Mouse (Mus musculus) ES-E14 (cell line): ENCODE measurements around the gene Ranbp3l. TPM values are rescaled to one million over a fixed set of nuclear protein-coding genes. Genes with fewer than 3 reads are reported as not detected.
A peak's percentile ranks its signal among the peaks of the same experiment; 100 is the strongest.

Experiments used
- DNase-seq: peaks from one replicate; pipeline ENCODE4 v3.0.0-alpha.2; 2013; ENCODE audit warnings: low read depth, low spot score
- H3K27ac ChIP-seq: 2 replicates; pipeline ENCODE4 v1.5.1; 2012; ENCODE audit warnings: low read depth, mild to moderate bottlenecking, low read length, moderate library complexity, mixed read lengths; ENCODE audit not compliant: poor library complexity, insufficient read depth, severe bottlenecking
- H3K36me3 ChIP-seq: 2 replicates; pipeline ENCODE4 v1.6.1; 2012; ENCODE audit warnings: mild to moderate bottlenecking, low read length, moderate library complexity, mixed read lengths; ENCODE audit not compliant: control insufficient read depth, poor library complexity, insufficient read depth, severe bottlenecking
- H3K4me1 ChIP-seq, 2 experiments: fragments of 150-350 bp in 1 of 2; sonication (generic) in 1 of 2; 2 replicates each; pipeline ENCODE4 v1.6.1; 2012; ENCODE audit warnings: low read length in 2 of 2, mild to moderate bottlenecking in 1 of 2, mixed read lengths in 1 of 2; ENCODE audit not compliant: control insufficient read depth in 2 of 2, insufficient read depth in 2 of 2, poor library complexity in 1 of 2
- H3K4me3 ChIP-seq, 2 experiments: fragments of 150-350 bp in 1 of 2; sonication (generic) in 1 of 2; 2 replicates each; pipeline ENCODE4 v1.5.1; 2012; ENCODE audit warnings: low read length in 2 of 2, low read depth in 1 of 2, mild to moderate bottlenecking in 1 of 2, mixed read lengths in 1 of 2; ENCODE audit not compliant: insufficient read depth in 1 of 2, poor library complexity in 1 of 2, severe bottlenecking in 1 of 2
- H3K9ac ChIP-seq: 2 replicates; pipeline ENCODE4 v1.6.1; 2012; ENCODE audit warnings: low read depth, mild to moderate bottlenecking, low read length, mixed read lengths; ENCODE audit not compliant: poor library complexity, insufficient read depth, severe bottlenecking
- H3K9me3 ChIP-seq: fragments of 150-350 bp; sonication (generic); 2 replicates; pipeline ENCODE4 v1.6.1; 2012; ENCODE audit warnings: low read depth, mild to moderate bottlenecking, low read length; ENCODE audit not compliant: control insufficient read depth, insufficient read depth
- CHD2 ChIP-seq: IDR thresholded peaks from 2 replicates; pipeline ENCODE4 v1.6.1; 2014; ENCODE audit warnings: mild to moderate bottlenecking, low read depth, low read length, inconsistent platforms
- HCFC1 ChIP-seq: IDR thresholded peaks from 2 replicates; pipeline ENCODE4 v1.6.1; 2012; ENCODE audit warnings: low read length, inconsistent platforms, borderline replicate concordance; ENCODE audit not compliant: insufficient read depth
- MAFK ChIP-seq: IDR thresholded peaks from 2 replicates; pipeline ENCODE4 v1.6.1; 2014; ENCODE audit warnings: mild to moderate bottlenecking, low read depth, low read length, inconsistent platforms; ENCODE audit not compliant: insufficient read depth
- ZC3H11A ChIP-seq: IDR thresholded peaks from 2 replicates; pipeline ENCODE4 v1.6.1; 2012; ENCODE audit warnings: low read depth, mild to moderate bottlenecking, inconsistent platforms, low read length, borderline replicate concordance
- ZNF384 ChIP-seq: IDR thresholded peaks from 2 replicates; pipeline ENCODE4 v1.6.1; 2012; ENCODE audit warnings: low read depth, low read length, inconsistent platforms
- in situ Hi-C, 2 experiments: fragments of 600-800 bp; cut with MboI; formaldehyde crosslinking; loops; one replicate each; pipeline ENCODE4 v1.15.1; 2025; ENCODE audit warnings: low sequenced_read_pairs in 2 of 2, inconsistent platforms in 1 of 2; ENCODE audit not compliant: unreplicated experiment in 2 of 2
- total RNA-seq: library from RNA; depleted of rRNA; stranded (reverse); fragments of 300-350 nt; gene quantifications from 2 replicates; pipeline ENCODE4 v1.2.3, GENCODE M21; 2012

Gene Ranbp3l
- total RNA-seq, 1 experiment: 0.09 TPM

DNA sequence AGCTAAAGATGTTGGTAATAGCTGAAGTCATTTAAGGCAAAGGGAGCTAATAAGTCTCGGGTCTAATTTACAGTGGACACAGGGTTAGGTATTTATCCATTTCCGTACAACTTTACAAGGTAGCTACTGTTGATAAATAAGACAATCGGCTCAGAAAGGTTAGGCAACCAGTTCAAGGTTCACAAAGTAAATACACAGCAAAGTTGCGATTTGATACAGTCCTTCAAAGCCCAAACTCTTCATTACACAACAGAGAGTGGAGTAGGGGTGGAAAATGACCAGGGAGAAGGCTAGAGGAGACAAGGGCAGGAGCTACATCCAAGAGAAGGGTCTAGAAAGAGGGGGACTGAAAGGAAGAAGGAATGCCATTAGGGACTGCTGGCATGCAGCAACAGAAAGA, 101.1 kb downstream of the Ranbp3l start:
- Histone ChIP-seq H3K9ac (no peak overlapping the region), H3K27ac (no peak overlapping the region), H3K36me3 (no peaks in the 10 kb centered on the region), H3K4me3 (no peak overlapping the region), H3K4me1 (peaks cover 2 to 4% of the 10 kb centered on the region in 2 experiments), H3K9me3 (no peaks in the 10 kb centered on the region)
- TF ChIP-seq CHD2 (no peak), HCFC1 (no peak), ZNF384 (no peak), ZC3H11A (no peak), MAFK (no peak)
- in situ Hi-C loops: no loop called here
- no peak for DNase-seq

DNA sequence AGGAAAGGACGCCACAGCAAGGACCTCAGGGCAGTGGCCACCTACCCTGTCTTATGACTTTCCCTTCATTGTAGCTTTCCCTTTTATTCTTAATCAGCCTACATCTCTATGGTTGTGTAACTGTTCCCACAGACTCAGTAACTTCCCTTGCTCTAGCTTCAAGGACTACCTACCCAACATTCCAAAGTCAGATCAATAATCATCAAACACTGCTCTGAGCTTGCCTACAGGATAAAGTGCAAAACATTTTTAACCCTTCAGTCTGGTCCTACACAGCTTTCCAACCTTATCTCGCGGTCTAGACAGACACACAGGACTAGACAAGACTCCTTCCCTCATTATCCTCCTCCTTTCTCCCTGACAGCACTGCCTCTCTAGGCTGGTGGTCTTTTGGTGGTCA, 102.6 kb downstream of the Ranbp3l start:
- DNase-seq: no peak
- peak overlapping the region; percentile 94 for H3K27ac ChIP-seq
- no peaks in the 10 kb centered on the region for H3K9me3 ChIP-seq
- in situ Hi-C loops: no loop called here
- H3K4me1 ChIP-seq: peaks cover 2 to 6% of the 10 kb centered on the region in 2 experiments
- no peak for TF ChIP-seq HCFC1
- no peak for TF ChIP-seq CHD2
- no peak for TF ChIP-seq ZNF384
- TF ChIP-seq MAFK: no peak
- no peak for TF ChIP-seq ZC3H11A
- H3K36me3 ChIP-seq: no peaks in the 10 kb centered on the region
- H3K4me3 ChIP-seq: peak overlapping the region; percentile 81 to 86
- peak overlapping the region; percentile 94 for H3K9ac ChIP-seq

DNA sequence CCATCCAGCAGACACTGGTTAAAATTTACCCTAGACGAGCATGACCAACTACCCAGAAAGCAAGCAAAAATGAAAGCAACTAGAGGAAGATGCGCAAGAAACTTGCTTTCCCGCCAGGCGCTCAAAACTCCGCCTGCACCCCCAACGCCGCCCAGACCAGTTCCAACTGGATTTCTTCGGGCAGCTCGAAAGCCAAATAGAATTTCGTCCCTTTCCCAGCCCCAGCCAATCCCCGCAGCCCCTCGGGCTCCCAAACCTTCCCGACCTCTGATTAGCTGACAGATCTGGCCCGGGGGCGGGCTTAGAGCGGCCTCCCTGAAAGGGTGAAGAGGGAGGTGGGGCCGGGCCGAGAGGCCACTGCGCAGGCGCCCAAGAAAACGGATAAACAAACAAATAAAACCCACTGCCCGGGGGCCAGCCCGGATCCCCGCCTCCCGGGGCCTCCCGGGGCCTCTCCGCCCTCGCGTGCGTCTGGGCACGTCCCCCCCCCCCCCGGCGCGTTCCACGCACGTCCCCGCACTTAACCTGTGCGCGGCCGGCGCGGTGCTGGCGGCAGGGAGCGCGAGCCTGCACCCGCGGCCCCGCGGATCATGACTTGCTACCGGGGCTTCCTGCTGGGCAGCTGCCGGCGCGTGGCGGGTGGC, 103.3 kb downstream of the Ranbp3l start, which contains the start of gene Nadk2:
Gene Nadk2 (plus strand): TSS at position 349 of the 644 bp plus-strand sequence.
- Histone ChIP-seq H3K9ac (peak within 1 kb of the TSS; percentile 96), H3K4me1 (peaks cover 2 to 8% of the 10 kb centered on the region in 2 experiments), H3K9me3 (no peaks in the 10 kb centered on the region), H3K27ac (peak within 1 kb of the TSS; percentile 94), H3K36me3 (no peaks in the 10 kb centered on the region), H3K4me3 (peak within 1 kb of the TSS; percentile 86 to 99)
- peak; percentile 99 for DNase-seq
- 0 out of 2 replicates have a peak, but pooled peaks have one; percentile 43 for TF ChIP-seq CHD2
- TF ChIP-seq HCFC1: no peak
- in situ Hi-C loops: no loop called here

DNA sequence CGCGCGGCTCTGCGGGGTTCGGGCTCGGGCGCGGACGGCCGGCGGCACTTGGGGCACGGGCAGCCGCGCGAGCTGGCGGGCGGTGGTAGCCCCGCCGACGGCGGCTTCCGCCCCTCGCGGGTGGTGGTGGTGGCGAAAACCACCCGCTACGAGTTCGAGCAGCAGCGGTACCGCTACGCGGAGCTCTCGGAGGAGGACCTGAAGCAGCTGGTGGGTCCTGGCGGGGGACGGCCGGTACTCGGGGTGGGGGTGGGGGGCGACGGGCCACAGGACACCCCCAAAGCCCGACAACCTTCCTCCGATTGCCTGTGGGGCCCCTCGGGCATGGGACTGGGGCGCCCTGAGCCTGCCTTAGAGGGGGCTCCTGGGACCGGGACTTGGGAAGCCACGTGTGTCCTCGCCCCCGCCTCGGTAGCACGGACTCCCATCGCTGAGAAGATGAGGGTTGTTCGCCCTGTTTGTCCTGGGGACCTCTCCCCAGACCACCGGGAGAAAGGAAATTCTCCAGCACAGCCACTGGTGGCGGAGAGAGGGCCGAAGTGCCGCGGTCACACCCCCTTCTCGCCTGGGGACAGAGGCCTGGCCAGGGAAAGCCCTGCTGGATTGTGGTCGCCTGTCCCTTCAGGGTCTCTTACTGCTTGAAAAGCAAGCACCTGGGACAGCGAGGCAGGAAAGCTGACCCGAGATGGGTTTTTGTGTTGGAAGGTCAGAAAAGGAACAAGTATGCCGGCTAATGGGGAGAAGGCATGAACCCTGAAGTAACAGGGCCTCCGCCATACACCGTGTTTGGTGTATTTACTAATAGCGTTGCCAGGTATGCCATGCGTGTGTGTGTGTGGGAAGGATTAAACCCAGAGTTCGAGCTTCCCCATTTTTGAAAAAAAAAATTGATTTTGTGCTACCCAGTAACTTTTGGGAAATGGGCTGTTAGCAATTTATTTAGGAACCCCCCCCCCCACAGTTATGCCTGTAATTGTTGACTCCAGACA, 104.1 kb downstream of the Ranbp3l start:
- Histone ChIP-seq H3K4me3 (peak overlapping the region; percentile 86 to 99), H3K27ac (peak overlapping the region; percentile 62), H3K9ac (peak overlapping the region; percentile 96), H3K4me1 (peaks cover 2 to 8% of the 10 kb centered on the region in 2 experiments), H3K9me3 (no peaks in the 10 kb centered on the region), H3K36me3 (no peaks in the 10 kb centered on the region)
- no peak for TF ChIP-seq ZNF384
- no peak for TF ChIP-seq CHD2
- TF ChIP-seq HCFC1: no peak
- no peak for TF ChIP-seq ZC3H11A
- no peak for TF ChIP-seq MAFK
- no peak for DNase-seq
- in situ Hi-C loops: no loop called here
